Mouse (Mus musculus) CD4-positive, CD25-positive, alpha-beta regulatory T cell, adult 2 months (primary cell): ENCODE data around the gene Gm4756.
"Not testable (repeated sequence)": the region's sequence is repeated elsewhere in the genome, so short reads cannot be mapped to it uniquely, and the experiment has no call there.

Experiments used
- DNase-seq: peaks from one replicate; pipeline ENCODE4 v3.0.0-alpha.2; 2012; ENCODE audit warnings: low read depth, low spot score

The Gm4756 gene

GRCm38 (mm10) chr12:72649611-72650330 lies at the start of gene Gm4756:
Gene Gm4756, minus strand, starts transcription at chr12:72649661.
- DNase-seq: no peak

- no peak for DNase-seq
Observed at GRCm38 (mm10) chr12:72694901-72695463, 45.5 kb upstream of the Gm4756 start.

GRCm38 (mm10) chr12:72694438-72694837 lies 45.0 kb upstream of the Gm4756 start:
- no peak for DNase-seq

GRCm38 (mm10) chr12:72693895-72694294 lies 44.4 kb upstream of the Gm4756 start:
- DNase-seq: peak; percentile 73

GRCm38 (mm10) chr12:72688281-72688680 lies 38.8 kb upstream of the Gm4756 start:
- DNase-seq: not testable (repeated sequence)

GRCm38 (mm10) chr12:72687741-72688140 lies 38.3 kb upstream of the Gm4756 start:
- DNase-seq: not testable (repeated sequence)

GRCm38 (mm10) chr12:72686566-72686965 lies 37.1 kb upstream of the Gm4756 start:
- DNase-seq: not testable (repeated sequence)

- DNase-seq: no peak
Observed at GRCm38 (mm10) chr12:72683612-72684011, 34.2 kb upstream of the Gm4756 start.

GRCm38 (mm10) chr12:72682511-72683282 lies 33.2 kb upstream of the Gm4756 start:
- DNase-seq: no peak

- no peak for DNase-seq
Observed at GRCm38 (mm10) chr12:72681919-72682318, 32.5 kb upstream of the Gm4756 start.

GRCm38 (mm10) chr12:72679635-72680034 lies 30.2 kb upstream of the Gm4756 start:
- DNase-seq: peak; percentile 13

GRCm38 (mm10) chr12:72674820-72675219 lies 25.4 kb upstream of the Gm4756 start:
- DNase-seq: no peak

GRCm38 (mm10) chr12:72674079-72674797 lies 24.8 kb upstream of the Gm4756 start:
- DNase-seq: no peak

- DNase-seq: no peak
Observed at GRCm38 (mm10) chr12:72671516-72672135, 22.2 kb upstream of the Gm4756 start.

- DNase-seq: no peak
Observed at GRCm38 (mm10) chr12:72670921-72671320, 21.5 kb upstream of the Gm4756 start.

- DNase-seq: no peak
Observed at GRCm38 (mm10) chr12:72667868-72668469, 18.5 kb upstream of the Gm4756 start.

- DNase-seq: no peak
Observed at GRCm38 (mm10) chr12:72666015-72666414, 16.6 kb upstream of the Gm4756 start.

GRCm38 (mm10) chr12:72664735-72665337 lies 15.4 kb upstream of the Gm4756 start, which contains the start of gene Dhrs7:
Gene Dhrs7, minus strand, starts transcription at chr12:72664909.
- peak; percentile 90 for DNase-seq

GRCm38 (mm10) chr12:72664020-72664734 lies 14.7 kb upstream of the Gm4756 start:
- peak; percentile 57 for DNase-seq

- DNase-seq: no peak
Observed at GRCm38 (mm10) chr12:72655775-72656174, 6.3 kb upstream of the Gm4756 start.
